Comparison of ENCODE assay signal across 9 mouse cellular contexts in genomic region chr6:39554888-39555647, GRCm38 (mm10). TPM values are rescaled to one million over a fixed set of nuclear protein-coding genes. Genes with fewer than 3 reads are reported as not detected.
DNase-seq lines count a peak whose midpoint lies in the region; ATAC-seq lines count a peak whose summit lies in the region.
"Had no signal": no experiment of that assay in that cellular context is flagged by ENCODE, and none has a peak within 500 bp of the region (broad histone marks: within the 10 kb centered on the region; RNA-seq: fewer than 3 reads in every experiment).

No protein-coding gene starts in this region.

- H3K36me3 ChIP-seq in kidney, embryonic 15.5 days = peaks cover 6% of the 10 kb centered on the region; the same call in 1 of the 2 replicates
- peaks cover 41% of the 10 kb centered on the region for H3K36me3 ChIP-seq in embryonic facial prominence, embryonic 10.5 days (replicated peaks)
- no peaks in the 10 kb centered on the region for H3K36me3 ChIP-seq in hindbrain, embryonic 11.5 days (ENCODE audit: control insufficient read depth, insufficient read depth, low read length)
- H3K36me3 ChIP-seq in midbrain, embryonic 15.5 days (replicated peaks) = no peaks in the 10 kb centered on the region

- H3K27ac ChIP-seq in kidney, embryonic 15.5 days = peak overlapping the region; percentile 13; the same call in 1 of the 2 replicates
- peak overlapping the region; percentile 8 for H3K27ac ChIP-seq in embryonic facial prominence, embryonic 10.5 days (replicated peaks)
- no peak overlapping the region for H3K27ac ChIP-seq in hindbrain, embryonic 11.5 days (ENCODE audit: low read depth, low read length)
- 0 out of 2 replicates have a peak overlapping the region, but pooled peaks have one; percentile 2 for H3K27ac ChIP-seq in midbrain, embryonic 15.5 days

- peak overlapping the region; percentile 70 for H3K4me2 ChIP-seq in kidney, embryonic 15.5 days
- H3K4me2 ChIP-seq in hindbrain, embryonic 11.5 days (replicated peaks; ENCODE audit: low read depth, low read length) = peak overlapping the region; percentile 75
- peak overlapping the region; percentile 67 for H3K4me2 ChIP-seq in midbrain, embryonic 15.5 days

- ATAC-seq in kidney, embryonic 15.5 days (replicated peaks; ENCODE audit: low FRiP score) = no peak
- no peak for ATAC-seq in hindbrain, embryonic 11.5 days (ENCODE audit: low FRiP score)
- ATAC-seq in midbrain, embryonic 15.5 days (replicated peaks) = no peak

- peak overlapping the region; percentile 57; the same call in 1 of the 2 replicates for H3K4me3 ChIP-seq in kidney, embryonic 15.5 days (replicated peaks)
- H3K4me3 ChIP-seq in embryonic facial prominence, embryonic 10.5 days = peak overlapping the region; percentile 92
- peak overlapping the region; percentile 8; the same call in 1 of the 2 replicates for H3K4me3 ChIP-seq in hindbrain, embryonic 11.5 days (ENCODE audit: low read depth, low read length)
- peak overlapping the region; percentile 61 for H3K4me3 ChIP-seq in midbrain, embryonic 15.5 days

- peaks cover 59% of the 10 kb centered on the region for H3K4me1 ChIP-seq in kidney, embryonic 15.5 days
- H3K4me1 ChIP-seq in embryonic facial prominence, embryonic 10.5 days = peaks cover 59% of the 10 kb centered on the region
- H3K4me1 ChIP-seq in hindbrain, embryonic 11.5 days (replicated peaks; ENCODE audit: control insufficient read depth, insufficient read depth, low read length) = peaks cover 11% of the 10 kb centered on the region
- peaks cover 54% of the 10 kb centered on the region for H3K4me1 ChIP-seq in midbrain, embryonic 15.5 days

- DNase-seq in kidney, adult 11 months = no peak
- no peak for DNase-seq in embryonic facial prominence, embryonic 10.5 days (ENCODE audit: low spot score)
- DNase-seq in hindbrain, embryonic 11.5 days (ENCODE audit: low spot score) = no peak
- DNase-seq in left cerebral cortex, adult 8-10 months (ENCODE audit: low spot score in 2 of 2) = no peak
- DNase-seq in T-cell, adult 2 months (ENCODE audit: low spot score) = no peak
- DNase-seq in gastrocnemius, postnatal 25 days = no peak
- DNase-seq: retina, postnatal 1 day had no signal

- H3K27me3 ChIP-seq in kidney, embryonic 15.5 days = no peaks in the 10 kb centered on the region
- H3K27me3 ChIP-seq in embryonic facial prominence, embryonic 10.5 days (replicated peaks; ENCODE audit: low read depth, poor library complexity, severe bottlenecking) = no peaks in the 10 kb centered on the region
- H3K27me3 ChIP-seq in hindbrain, embryonic 11.5 days (ENCODE audit: control insufficient read depth, insufficient read depth, low read length) = no peaks in the 10 kb centered on the region
- no peaks in the 10 kb centered on the region for H3K27me3 ChIP-seq in midbrain, embryonic 15.5 days (replicated peaks)

- WGBS in kidney, embryonic 15.5 days = 73% methylated on average over 12 of the region's 12 CpGs
- 82% methylated on average over 12 of the region's 12 CpGs for WGBS in embryonic facial prominence, embryonic 10.5 days
- 75% methylated on average over 12 of the region's 12 CpGs for WGBS in hindbrain, embryonic 11.5 days
- WGBS in midbrain, embryonic 15.5 days = 49% methylated on average over 12 of the region's 12 CpGs

- H3K9me3 ChIP-seq in kidney, embryonic 15.5 days (replicated peaks) = no peaks in the 10 kb centered on the region
- 0 out of 2 replicates have a peak, but pooled peaks cover 2% of the 10 kb centered on the region for H3K9me3 ChIP-seq in embryonic facial prominence, embryonic 10.5 days
- H3K9me3 ChIP-seq in hindbrain, embryonic 11.5 days (ENCODE audit: control insufficient read depth, low read length) = no peaks in the 10 kb centered on the region
- no peaks in the 10 kb centered on the region for H3K9me3 ChIP-seq in midbrain, embryonic 15.5 days

- no peak overlapping the region for H3K9ac ChIP-seq in kidney, embryonic 15.5 days
- H3K9ac ChIP-seq in hindbrain, embryonic 11.5 days (ENCODE audit: low read depth, low read length) = no peak overlapping the region
- H3K9ac ChIP-seq in midbrain, embryonic 15.5 days = no peak overlapping the region; the same call in 1 of the 2 replicates

RNA-seq across cellular contexts. Expression of gene Dennd2a, which starts 2.6 kb away (rescaled TPM):
- 23.5 and 24.0 TPM in 2 replicates for polyA plus RNA-seq in kidney, embryonic 15.5 days (2015; fragmentation: Nextera tagmentation; extraction: Ambion mirVana)
- 34.3 and 37.8 TPM in 2 replicates for polyA plus RNA-seq in embryonic facial prominence, embryonic 10.5 days (2016; fragmentation: Nextera tagmentation; extraction: Ambion mirVana)
- polyA plus RNA-seq in hindbrain, embryonic 11.5 days (2014; fragmentation: Nextera tagmentation; extraction: Ambion mirVana) = 38.1 and 38.8 TPM in 2 replicates
- polyA plus RNA-seq in midbrain, embryonic 15.5 days (2015; fragmentation: Nextera tagmentation; extraction: Ambion mirVana) = 21.0 and 21.2 TPM in 2 replicates
- 10 to 100 TPM; 22.0 to 27.0 (median 23.4) TPM for total RNA-seq in left cerebral cortex, adult 8-10 months (2022)
- 1 to 10 TPM; 4.6 to 4.7 TPM for total RNA-seq in gastrocnemius, postnatal 25 days (2021)

RNA-seq across cellular contexts. Expression of gene Adck2, which starts 18.6 kb away (rescaled TPM):
- polyA plus RNA-seq in kidney, embryonic 15.5 days (2015; fragmentation: Nextera tagmentation; extraction: Ambion mirVana) = 27.4 TPM in 2 replicates
- polyA plus RNA-seq in embryonic facial prominence, embryonic 10.5 days (2016; fragmentation: Nextera tagmentation; extraction: Ambion mirVana) = 21.3 and 26.1 TPM in 2 replicates
- 23.9 and 29.3 TPM in 2 replicates for polyA plus RNA-seq in hindbrain, embryonic 11.5 days (2014; fragmentation: Nextera tagmentation; extraction: Ambion mirVana)
- polyA plus RNA-seq in midbrain, embryonic 15.5 days (2015; fragmentation: Nextera tagmentation; extraction: Ambion mirVana) = 46.3 and 53.6 TPM in 2 replicates
- total RNA-seq in left cerebral cortex, adult 8-10 months (2022) = 10 to 100 TPM; 24.4 to 35.5 (median 31.8) TPM
- total RNA-seq in gastrocnemius, postnatal 25 days (2021) = 1 to 10 TPM; 5.9 to 7.3 TPM

RNA-seq across cellular contexts. Expression of gene Gm42420, which starts 30.5 kb away (rescaled TPM):
- polyA plus RNA-seq in kidney, embryonic 15.5 days (2015; fragmentation: Nextera tagmentation; extraction: Ambion mirVana) = 2.2 TPM in 1 of 2 replicates, not detected in the other
- polyA plus RNA-seq in embryonic facial prominence, embryonic 10.5 days (2016; fragmentation: Nextera tagmentation; extraction: Ambion mirVana) = 0.53 TPM in 1 of 2 replicates, not detected in the other
- polyA plus RNA-seq in hindbrain, embryonic 11.5 days (2014; fragmentation: Nextera tagmentation; extraction: Ambion mirVana) = 0.90 and 1.3 TPM in 2 replicates
- polyA plus RNA-seq in midbrain, embryonic 15.5 days (2015; fragmentation: Nextera tagmentation; extraction: Ambion mirVana) = 0.88 and 2.6 TPM in 2 replicates
- 1 to 10 TPM in 1 of 4 experiments, not detected in 3; 1.1 TPM for total RNA-seq in left cerebral cortex, adult 8-10 months (2022)
- not detected for total RNA-seq in gastrocnemius, postnatal 25 days (2021)

RNA-seq across cellular contexts. Expression of gene Ndufb2, which starts 37.3 kb away (rescaled TPM):
- polyA plus RNA-seq in kidney, embryonic 15.5 days (2015; fragmentation: Nextera tagmentation; extraction: Ambion mirVana) = 347 and 379 TPM in 2 replicates
- polyA plus RNA-seq in embryonic facial prominence, embryonic 10.5 days (2016; fragmentation: Nextera tagmentation; extraction: Ambion mirVana) = 274 and 279 TPM in 2 replicates
- 268 and 291 TPM in 2 replicates for polyA plus RNA-seq in hindbrain, embryonic 11.5 days (2014; fragmentation: Nextera tagmentation; extraction: Ambion mirVana)
- polyA plus RNA-seq in midbrain, embryonic 15.5 days (2015; fragmentation: Nextera tagmentation; extraction: Ambion mirVana) = 389 and 418 TPM in 2 replicates
- 100 to 1,000 TPM; 148 to 171 (median 155) TPM for total RNA-seq in left cerebral cortex, adult 8-10 months (2022)
- total RNA-seq in gastrocnemius, postnatal 25 days (2021) = 100 to 1,000 TPM; 442 to 448 TPM

Comparison
In these comparisons a context has a peak if more than half of its experiments do, and no peak if none do; other contexts are left out.
1. H3K4me3 ChIP-seq: peak in every context shown above with its lines; median percentile 92 in embryonic facial prominence, embryonic 10.5 days; 61 in midbrain, embryonic 15.5 days; 57 in kidney, embryonic 15.5 days; 8 in hindbrain, embryonic 11.5 days.